Mouse (Mus musculus): Measurements from ENCODE around the gene 4933421I07Rik. TPM values are rescaled to one million over a fixed set of nuclear protein-coding genes. Genes with fewer than 3 reads are reported as not detected.
A peak's percentile ranks its signal among the peaks of the same experiment; 100 is the strongest.

Gene 4933421I07Rik
- total and polyA plus RNA-seq, 3 experiments = not detected

DNA sequence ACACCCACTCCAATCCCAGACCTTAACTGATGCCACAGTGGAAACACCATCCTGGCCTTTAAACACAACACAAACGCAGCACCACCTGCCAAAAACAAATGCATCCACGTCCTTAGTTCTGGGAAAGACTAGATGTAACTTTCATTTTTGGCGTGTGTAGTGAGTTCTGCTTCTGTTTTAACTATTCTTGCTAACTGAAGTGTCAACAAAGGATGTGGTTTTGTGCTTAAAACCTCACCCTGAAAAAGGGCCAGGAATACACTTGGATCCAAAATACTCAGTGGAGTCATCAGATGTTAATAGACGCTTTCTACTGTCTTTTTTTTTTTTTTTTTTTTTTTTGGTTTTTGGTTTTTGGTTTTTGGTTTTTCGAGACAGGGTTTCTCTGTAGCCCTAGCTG is 42.9 kb upstream of the 4933421I07Rik start:
- H3K9ac ChIP-seq (ENCODE audit: insufficient read depth, low read depth) = no peak overlapping the region
- no peak for TF ChIP-seq NELFE (IDR thresholded peaks at IDR 0.05; ENCODE audit: low read depth, low read length)
- TF ChIP-seq E2F4 (IDR thresholded peaks at IDR 0.05; ENCODE audit: insufficient replicate concordance, low read depth, low read length) = no peak
- TF ChIP-seq ELF1 (IDR thresholded peaks at IDR 0.05; ENCODE audit: low read depth, low read length) = no peak
- no peak for TF ChIP-seq RAD21 (IDR thresholded peaks at IDR 0.05; ENCODE audit: low read depth, low read length)
- no peak for TF ChIP-seq HCFC1 (IDR thresholded peaks at IDR 0.05; ENCODE audit: low read depth, low read length)
- TF ChIP-seq POLR2A (IDR thresholded peaks at IDR 0.05; ENCODE audit: low read depth, low read length) = no peak
- TF ChIP-seq ZKSCAN1 (IDR thresholded peaks at IDR 0.05; ENCODE audit: borderline replicate concordance, low read depth, low read length) = no peak
- no peak for TF ChIP-seq JUN (IDR thresholded peaks at IDR 0.05; ENCODE audit: insufficient read depth, low read depth, low read length)
- TF ChIP-seq JUND (conservative IDR thresholded peaks at IDR 0.05; ENCODE audit: low read depth, low read length) = no peak
- TF ChIP-seq SMC3 (IDR thresholded peaks at IDR 0.05; ENCODE audit: low read depth, low read length) = no peak
- TF ChIP-seq MXI1 (IDR thresholded peaks at IDR 0.05; ENCODE audit: low read depth, low read length) = no peak
- TF ChIP-seq PAX5 (IDR thresholded peaks at IDR 0.05; ENCODE audit: low read length) = no peak
- no peak for TF ChIP-seq USF1 (IDR thresholded peaks at IDR 0.05; ENCODE audit: low read depth, low read length)
- H3K27ac ChIP-seq (ENCODE audit: insufficient read depth, low read depth) = no peak overlapping the region
- no peaks in the 10 kb centered on the region for H3K27me3 ChIP-seq (replicated peaks)
- peaks cover 0 to 6% of the 10 kb centered on the region in 2 experiments; a peak in 2 of 4 replicates for H3K4me1 ChIP-seq (ENCODE audit: control insufficient read depth in 1 of 2, insufficient read depth in 2 of 2)
- peak overlapping the region; percentile 13; the same call in 1 of the 2 replicates for H3K4me2 ChIP-seq (ENCODE audit: insufficient read depth, low read depth, poor library complexity, severe bottlenecking)
- H3K36me3 ChIP-seq (replicated peaks in 1 of 2; ENCODE audit: control insufficient read depth in 1 of 2, insufficient read depth in 1 of 2, low read length in 1 of 2) = peaks cover 12 to 35% of the 10 kb centered on the region in 2 experiments
- H3K4me3 ChIP-seq (replicated peaks in 1 of 3; ENCODE audit: low read depth in 2 of 3, low read length in 2 of 3, poor library complexity in 1 of 3) = no peak overlapping the region
- dilution Hi-C loops (cut with MboI; ENCODE audit: extremely low pct_ligation_motif_present, extremely low pct_unique_long_range_greater_than_20kb, low sequenced_read_pairs) = no loop called here
- peaks cover 13% of the 10 kb centered on the region for H3K79me2 ChIP-seq (replicated peaks; ENCODE audit: control insufficient read depth, extremely low read depth, insufficient read depth, poor library complexity, severe bottlenecking)
- DNase-seq (ENCODE audit: extremely low read depth) = no peak
- in situ Hi-C loops (cut with MboI; ENCODE audit: low pct_ligation_motif_present, low pct_unique_long_range_greater_than_20kb, low sequenced_read_pairs) = no loop called here
- H3K9me3 ChIP-seq (replicated peaks; ENCODE audit: low read length) = no peaks in the 10 kb centered on the region

GRCm38 (mm10) chr7:42490358-42490757 is 42.4 kb upstream of the 4933421I07Rik start:
- no peak overlapping the region for H3K9ac ChIP-seq (ENCODE audit: insufficient read depth, low read depth)
- H3K4me2 ChIP-seq (ENCODE audit: insufficient read depth, low read depth, poor library complexity, severe bottlenecking) = no peak overlapping the region
- no peak overlapping the region for H3K27ac ChIP-seq (ENCODE audit: insufficient read depth, low read depth)
- H3K9me3 ChIP-seq (replicated peaks; ENCODE audit: low read length) = no peaks in the 10 kb centered on the region
- in situ Hi-C loops (cut with MboI; ENCODE audit: low pct_ligation_motif_present, low pct_unique_long_range_greater_than_20kb, low sequenced_read_pairs) (no loop called here), dilution Hi-C loops (cut with MboI; ENCODE audit: extremely low pct_ligation_motif_present, extremely low pct_unique_long_range_greater_than_20kb, low sequenced_read_pairs) (no loop called here)
- peaks cover 12 to 38% of the 10 kb centered on the region in 2 experiments for H3K36me3 ChIP-seq (replicated peaks in 1 of 2; ENCODE audit: control insufficient read depth in 1 of 2, insufficient read depth in 1 of 2, low read length in 1 of 2)
- H3K27me3 ChIP-seq (replicated peaks) = no peaks in the 10 kb centered on the region
- H3K4me3 ChIP-seq (replicated peaks in 1 of 3; ENCODE audit: low read depth in 2 of 3, low read length in 2 of 3, poor library complexity in 1 of 3) = no peak overlapping the region
- DNase-seq (ENCODE audit: extremely low read depth) = no peak
- peaks cover 0 to 6% of the 10 kb centered on the region in 2 experiments; a peak in 2 of 4 replicates for H3K4me1 ChIP-seq (ENCODE audit: control insufficient read depth in 1 of 2, insufficient read depth in 2 of 2)
- peaks cover 13% of the 10 kb centered on the region for H3K79me2 ChIP-seq (replicated peaks; ENCODE audit: control insufficient read depth, extremely low read depth, insufficient read depth, poor library complexity, severe bottlenecking)
- no peak for TF ChIP-seq MAZ (IDR thresholded peaks at IDR 0.05; ENCODE audit: low read depth, low read length)
- TF ChIP-seq GABPA (IDR thresholded peaks at IDR 0.05; ENCODE audit: insufficient replicate concordance, low read depth, low read length) = no peak
- TF ChIP-seq TCF12 (IDR thresholded peaks at IDR 0.05; ENCODE audit: low read depth, low read length) = no peak
- no peak for TF ChIP-seq SIN3A (IDR thresholded peaks at IDR 0.05; ENCODE audit: low read length)
- TF ChIP-seq MEF2A (IDR thresholded peaks at IDR 0.05; ENCODE audit: borderline replicate concordance, low read depth, low read length) = no peak
- TF ChIP-seq JUN (IDR thresholded peaks at IDR 0.05; ENCODE audit: insufficient read depth, low read depth, low read length) = no peak
- no peak for TF ChIP-seq ZNF384 (IDR thresholded peaks at IDR 0.05; ENCODE audit: low read depth, low read length)
- no peak for TF ChIP-seq USF2 (conservative IDR thresholded peaks at IDR 0.05; ENCODE audit: low read depth, low read length)
- TF ChIP-seq POLR2A (IDR thresholded peaks at IDR 0.05; ENCODE audit: low read depth, low read length) = no peak
- no peak for TF ChIP-seq CHD1 (IDR thresholded peaks at IDR 0.05; ENCODE audit: low read depth, low read length)
- TF ChIP-seq NRF1 (IDR thresholded peaks at IDR 0.05; ENCODE audit: low read depth, low read length) = no peak
- no peak for TF ChIP-seq RCOR1 (conservative IDR thresholded peaks at IDR 0.05; ENCODE audit: low read depth, low read length)
- TF ChIP-seq ZC3H11A (IDR thresholded peaks at IDR 0.05; ENCODE audit: low read depth, low read length) = no peak
- no peak for TF ChIP-seq E2F4 (IDR thresholded peaks at IDR 0.05; ENCODE audit: insufficient replicate concordance, low read depth, low read length)
- TF ChIP-seq BHLHE40 (IDR thresholded peaks at IDR 0.05; ENCODE audit: low read depth, low read length) = no peak
